ENCODE assay signal across 8 mouse cellular contexts in genomic region chr15:12117242-12118092, GRCm38 (mm10). TPM values are rescaled to one million over a fixed set of nuclear protein-coding genes. Genes with fewer than 3 reads are reported as not detected.
DNase-seq lines count a peak whose midpoint lies in the region; ATAC-seq lines count a peak whose summit lies in the region.

TSS of gene Zfr (plus strand) at chr15:12117831.

- intact Hi-C loops in gastrocnemius, postnatal 14 days (cut with DNase I; ENCODE audit: low total_unique reads), result no loop called here
- intact Hi-C loops in left cerebral cortex, postnatal 10 days (cut with DNase I), result loop anchor here (2.0 kb wide), 1 partner anchor 127 kb away; no protein-coding TSS in a partner anchor

- peak; percentile 73 for ATAC-seq in inflammation-experienced regulatory T-cells, adult 6 months
- ATAC-seq in megakaryocyte-erythroid progenitor cell, adult 5-6 weeks (replicated peaks; ENCODE audit: low FRiP score, low TSS enrichment, poor library complexity, severe bottlenecking), result peak; percentile 81

- peak; percentile 95 for DNase-seq in adipocyte (ENCODE audit: low spot score)
- peak; percentile 91 for DNase-seq in embryo, embryonic 10 days (ENCODE audit: low spot score)
- peak; percentile 92 for DNase-seq in gastrocnemius, postnatal 14 days
- DNase-seq in left cerebral cortex, postnatal 10 days (ENCODE audit: extremely low spot score in 1 of 2, low spot score in 2 of 2), result peak; percentile 87 to 95
- DNase-seq in right cerebral cortex, postnatal 25 days, result peak; percentile 92
- DNase-seq in urinary bladder, postnatal 4 days (ENCODE audit: low spot score in 2 of 2), result peak; percentile 90 to 92

RNA-seq across cellular contexts. Expression of gene Zfr, which starts in this region (rescaled TPM):
- total RNA-seq in gastrocnemius, postnatal 14 days (2021), result 10 to 100 TPM; 52.1 to 58.4 TPM
- polyA plus RNA-seq in inflammation-experienced regulatory T-cells, adult 6 months (2017; shearing (Covaris generic)), result 100 to 1,000 TPM; 159 to 229 (median 184) TPM
- total RNA-seq in left cerebral cortex, postnatal 10 days (2021), result 100 to 1,000 TPM; 289 to 298 TPM
- total RNA-seq in megakaryocyte-erythroid progenitor cell, adult 5-6 weeks (2014; fragmentation: Nextera tagmentation), result 100 and 123 TPM in 2 replicates
- 61.9 and 71.9 TPM in 2 replicates for total RNA-seq in megakaryocyte-erythroid progenitor cell, adult 5-6 weeks (2017)

Comparison
In these comparisons a context has a peak if more than half of its experiments do, and no peak if none do; other contexts are left out.
1. Peak in every context shown above with its lines: DNase-seq and ATAC-seq.